Mouse (Mus musculus): ENCODE data around the gene Kif17.

Kif17 gene

GRCm38 (mm10) chr4:138341393-138341792 is 91.2 kb downstream of the Kif17 start:
- no peak for DNase-seq (ENCODE audit: low spot score in 2 of 2)

DNA sequence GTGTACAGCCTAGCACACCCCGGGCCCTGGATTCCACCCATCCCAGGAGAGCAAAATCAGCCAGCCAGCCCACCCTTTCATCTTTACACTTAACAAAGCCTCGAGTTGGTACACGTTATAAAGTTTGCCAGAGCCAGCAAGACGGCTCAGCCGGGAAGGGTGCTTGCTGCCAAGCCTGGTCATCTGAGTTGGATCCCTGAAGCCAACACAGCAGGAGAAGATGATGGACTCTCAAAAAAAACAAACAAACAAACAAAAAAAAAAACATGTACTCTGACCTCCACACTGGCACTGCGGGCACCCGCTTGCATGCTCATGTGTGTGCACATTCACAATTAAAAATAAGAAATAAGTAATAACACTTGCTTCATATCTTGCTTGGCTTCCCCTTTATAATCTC is 91.8 kb downstream of the Kif17 start:
- no peak for DNase-seq (ENCODE audit: low spot score in 2 of 2)

DNA sequence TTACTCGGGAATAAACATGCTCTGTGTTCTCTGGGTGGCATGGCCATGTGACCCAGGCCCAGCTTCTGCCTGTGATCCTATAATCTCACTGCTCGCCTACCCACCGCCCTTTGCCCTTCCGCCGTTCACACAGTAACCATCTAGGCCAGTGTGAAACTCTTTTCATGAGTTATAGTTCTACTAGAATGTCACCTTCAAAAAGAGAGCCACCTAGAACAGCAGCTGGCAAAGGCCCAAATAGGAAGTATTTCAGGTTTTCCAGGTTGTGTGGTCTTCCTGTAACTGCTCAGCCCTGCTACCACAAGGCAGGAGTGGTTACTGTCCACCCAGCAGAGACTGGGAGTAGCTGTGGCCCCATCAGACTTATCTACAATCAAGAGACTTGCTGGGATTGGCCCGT is 92.5 kb downstream of the Kif17 start:
- DNase-seq (ENCODE audit: low spot score in 2 of 2): no peak

DNA sequence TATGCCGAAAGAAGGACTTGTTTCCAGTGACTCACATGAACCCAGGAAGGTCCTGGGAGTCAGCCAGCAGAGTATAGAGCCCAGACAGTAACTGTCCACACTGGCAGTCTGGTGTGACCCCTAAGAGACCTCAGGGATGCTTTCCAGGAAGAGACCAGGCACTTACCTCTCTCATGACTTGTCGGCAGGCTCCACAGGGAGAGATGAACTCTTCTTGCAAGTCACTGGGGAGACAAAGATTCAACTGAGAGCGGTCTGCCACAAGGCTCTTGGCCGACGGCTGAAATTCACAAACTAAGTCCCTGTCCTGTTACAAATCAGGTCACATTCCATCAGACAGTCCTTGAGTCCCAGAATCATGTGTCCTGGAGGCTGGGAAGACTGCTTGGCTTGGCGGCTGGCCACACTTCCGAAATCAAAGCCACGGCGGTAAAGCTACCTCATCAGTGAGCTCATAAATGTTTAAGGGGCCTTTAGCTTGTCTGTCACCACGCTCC is 93.2 kb downstream of the Kif17 start:
- no peak for DNase-seq (ENCODE audit: low spot score in 2 of 2)

GRCm38 (mm10) chr4:138344891-138345545 is 94.8 kb downstream of the Kif17 start:
- no peak for DNase-seq (ENCODE audit: low spot score in 2 of 2)

DNA sequence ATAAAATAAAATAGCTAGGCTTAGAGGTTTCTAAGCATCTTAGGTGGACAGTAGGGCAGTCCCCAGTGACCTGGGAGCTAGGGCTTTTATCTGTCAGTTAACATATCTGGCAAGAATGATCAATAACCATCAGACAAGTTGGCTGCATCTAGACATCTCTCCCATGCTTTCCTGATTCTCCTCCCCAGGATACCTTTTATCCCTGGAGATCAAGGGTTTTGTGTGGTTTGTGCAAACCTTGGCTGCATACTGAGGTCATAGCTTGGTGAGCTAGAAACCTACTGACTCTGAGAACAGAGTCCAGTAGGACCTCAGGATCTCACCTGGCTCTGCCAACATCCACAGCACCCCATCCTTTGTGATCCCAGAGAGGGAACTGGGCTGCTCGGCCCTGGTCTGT is 97.0 kb downstream of the Kif17 start:
- no peak for DNase-seq (ENCODE audit: low spot score in 2 of 2)

DNA sequence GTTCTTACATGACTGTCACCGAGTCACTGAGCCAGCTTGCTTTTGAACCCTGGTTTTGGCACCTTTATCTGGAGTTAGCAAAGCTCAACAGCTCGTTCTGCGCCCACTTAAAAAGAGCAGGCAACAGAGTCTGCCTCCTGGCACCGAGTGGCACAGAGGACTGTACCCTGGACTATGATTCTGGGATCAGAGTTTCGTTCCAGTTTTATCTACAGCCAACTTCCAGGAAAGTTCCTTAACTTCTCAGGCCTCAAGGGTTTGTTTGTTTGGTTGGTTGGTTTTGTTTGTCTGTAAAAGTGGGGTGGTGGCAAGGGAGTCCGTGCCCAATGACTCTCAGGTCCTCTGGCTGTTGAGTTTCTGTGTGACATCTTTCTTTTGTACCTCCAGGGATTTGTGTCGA is 98.5 kb downstream of the Kif17 start:
- DNase-seq (ENCODE audit: low spot score in 2 of 2): no peak

Measured in spleen, postnatal 36 days (tissue).